Mouse (Mus musculus): Measurements from ENCODE around the gene Gstp1. TPM values are rescaled to one million over a fixed set of nuclear protein-coding genes. Genes with fewer than 3 reads are reported as not detected.
A peak's percentile ranks its signal among the peaks of the same experiment; 100 is the strongest.

The Gstp1 gene
- total and polyA plus RNA-seq, 3 experiments, result 356 to 490 (median 371) TPM

- no peaks in the 10 kb centered on the region for H3K27me3 ChIP-seq (ENCODE audit: control insufficient read depth, insufficient read depth, low read length)
- peak within 1 kb of the TSS; percentile 97 for H3K27ac ChIP-seq
- no peaks in the 10 kb centered on the region for H3K36me3 ChIP-seq (ENCODE audit: control insufficient read depth, insufficient read depth, low read length)
- H3K9ac ChIP-seq (ENCODE audit: low read depth, low read length), result peak within 1 kb of the TSS; percentile 85
- TF ChIP-seq CTCF (IDR thresholded peaks at IDR 0.05) (peak; percentile 88), EP300 (IDR thresholded peaks at IDR 0.05; ENCODE audit: insufficient read depth, low read depth, low read length) (peak; percentile 95), POLR2A (IDR thresholded peaks at IDR 0.05; ENCODE audit: insufficient read depth, low read depth, low read length) (peak; percentile 95)
- intact Hi-C loops (cut with DNase I), result loop anchor here (1.0 kb wide), 2 partner anchors 12 to 65 kb away; partner anchors contain the start of genes Gm49405 and Nudt8
- DNase-seq, result peak; percentile 93 to 98
- no peaks in the 10 kb centered on the region for H3K79me2 ChIP-seq (replicated peaks; ENCODE audit: control insufficient read depth, insufficient read depth, low read length)
- peak within 1 kb of the TSS; percentile 81 for H3K4me3 ChIP-seq
- WGBS, result under 1% methylated on average over 45 of the region's 45 CpGs
- peaks cover 5% of the 10 kb centered on the region for H3K4me1 ChIP-seq (ENCODE audit: control insufficient read depth, insufficient read depth, low read length)
Observed at GRCm38 (mm10) chr19:4012432-4013022, 25.3 kb downstream of the Gstp1 start, which contains the start of gene Ndufv1. Gene Ndufv1, minus strand, starts transcription at chr19:4012806.

GRCm38 (mm10) chr19:4011086-4011485 lies 26.7 kb downstream of the Gstp1 start:
- TF ChIP-seq EP300 (IDR thresholded peaks at IDR 0.05; ENCODE audit: insufficient read depth, low read depth, low read length) (no peak), CTCF (IDR thresholded peaks at IDR 0.05) (no peak), POLR2A (IDR thresholded peaks at IDR 0.05; ENCODE audit: insufficient read depth, low read depth, low read length) (no peak)
- intact Hi-C loops (cut with DNase I), result no loop called here
- Histone ChIP-seq H3K4me3 (no peak overlapping the region), H3K4me1 (ENCODE audit: control insufficient read depth, insufficient read depth, low read length) (peaks cover 5% of the 10 kb centered on the region), H3K27me3 (ENCODE audit: control insufficient read depth, insufficient read depth, low read length) (no peaks in the 10 kb centered on the region), H3K36me3 (ENCODE audit: control insufficient read depth, insufficient read depth, low read length) (no peaks in the 10 kb centered on the region), H3K9ac (ENCODE audit: low read depth, low read length) (no peak overlapping the region), H3K27ac (no peak overlapping the region), H3K79me2 (replicated peaks; ENCODE audit: control insufficient read depth, insufficient read depth, low read length) (no peaks in the 10 kb centered on the region)
- WGBS, result 89% methylated on average over 5 of the region's 5 CpGs
- no peak for DNase-seq

GRCm38 (mm10) chr19:4005971-4006370 lies 31.8 kb downstream of the Gstp1 start:
- intact Hi-C loops (cut with DNase I), result no loop called here
- Histone ChIP-seq H3K9ac (ENCODE audit: low read depth, low read length) (no peak overlapping the region), H3K27ac (no peak overlapping the region), H3K36me3 (ENCODE audit: control insufficient read depth, insufficient read depth, low read length) (no peaks in the 10 kb centered on the region), H3K27me3 (ENCODE audit: control insufficient read depth, insufficient read depth, low read length) (no peaks in the 10 kb centered on the region), H3K4me3 (no peak overlapping the region), H3K4me1 (ENCODE audit: control insufficient read depth, insufficient read depth, low read length) (peaks cover 4% of the 10 kb centered on the region; the same call in 1 of the 2 replicates), H3K79me2 (replicated peaks; ENCODE audit: control insufficient read depth, insufficient read depth, low read length) (no peaks in the 10 kb centered on the region)
- 93% methylated on average over 8 of the region's 8 CpGs for WGBS
- no peak for TF ChIP-seq CTCF (IDR thresholded peaks at IDR 0.05)
- TF ChIP-seq POLR2A (IDR thresholded peaks at IDR 0.05; ENCODE audit: insufficient read depth, low read depth, low read length), result 0 out of 2 replicates have a peak, but pooled peaks have one; percentile 32
- no peak for DNase-seq

GRCm38 (mm10) chr19:4005091-4005490 lies 32.7 kb downstream of the Gstp1 start:
- TF ChIP-seq CTCF (IDR thresholded peaks at IDR 0.05), result no peak
- no peak for TF ChIP-seq POLR2A (IDR thresholded peaks at IDR 0.05; ENCODE audit: insufficient read depth, low read depth, low read length)
- no peak for TF ChIP-seq EP300 (IDR thresholded peaks at IDR 0.05; ENCODE audit: insufficient read depth, low read depth, low read length)
- Histone ChIP-seq H3K27me3 (ENCODE audit: control insufficient read depth, insufficient read depth, low read length) (no peaks in the 10 kb centered on the region), H3K4me3 (no peak overlapping the region), H3K4me1 (ENCODE audit: control insufficient read depth, insufficient read depth, low read length) (peaks cover 6% of the 10 kb centered on the region; the same call in 1 of the 2 replicates), H3K27ac (peak overlapping the region; percentile 84), H3K36me3 (ENCODE audit: control insufficient read depth, insufficient read depth, low read length) (no peaks in the 10 kb centered on the region), H3K9ac (ENCODE audit: low read depth, low read length) (no peak overlapping the region), H3K79me2 (replicated peaks; ENCODE audit: control insufficient read depth, insufficient read depth, low read length) (no peaks in the 10 kb centered on the region)
- DNase-seq, result no peak
- intact Hi-C loops (cut with DNase I), result no loop called here
- WGBS, result 63% methylated on average over 9 of the region's 9 CpGs

DNA sequence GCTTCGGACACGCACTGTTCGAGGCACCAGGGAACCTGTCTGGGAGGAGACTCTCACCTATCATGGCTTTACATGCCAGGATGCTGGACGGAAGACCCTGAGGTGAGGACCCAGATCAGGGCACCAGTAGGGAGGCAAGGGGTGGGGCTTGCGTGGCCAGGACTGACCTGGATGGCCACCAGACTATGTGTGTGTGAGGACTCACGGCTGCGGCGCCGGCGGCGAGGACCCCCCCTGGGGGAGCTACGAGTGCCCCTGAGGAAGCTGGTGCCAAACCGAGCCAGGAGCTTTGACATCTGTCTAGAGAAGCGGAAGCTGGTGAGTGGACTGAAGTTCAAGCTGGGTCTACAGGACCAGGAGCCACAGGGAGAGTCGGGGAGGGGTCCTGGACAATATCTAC lies 33.5 kb downstream of the Gstp1 start:
- Histone ChIP-seq H3K4me3 (peak overlapping the region; percentile 47; the same call in 1 of the 2 replicates), H3K27ac (peak overlapping the region; percentile 84), H3K4me1 (ENCODE audit: control insufficient read depth, insufficient read depth, low read length) (peaks cover 8% of the 10 kb centered on the region), H3K27me3 (ENCODE audit: control insufficient read depth, insufficient read depth, low read length) (no peaks in the 10 kb centered on the region), H3K36me3 (ENCODE audit: control insufficient read depth, insufficient read depth, low read length) (no peaks in the 10 kb centered on the region), H3K9ac (ENCODE audit: low read depth, low read length) (peak overlapping the region; percentile 70), H3K79me2 (replicated peaks; ENCODE audit: control insufficient read depth, insufficient read depth, low read length) (no peaks in the 10 kb centered on the region)
- TF ChIP-seq CTCF (IDR thresholded peaks at IDR 0.05), result no peak
- TF ChIP-seq EP300 (IDR thresholded peaks at IDR 0.05; ENCODE audit: insufficient read depth, low read depth, low read length), result no peak
- TF ChIP-seq POLR2A (IDR thresholded peaks at IDR 0.05; ENCODE audit: insufficient read depth, low read depth, low read length), result no peak
- DNase-seq, result peak in 1 of 2 experiments; percentile 33
- intact Hi-C loops (cut with DNase I), result no loop called here
- WGBS, result 61% methylated on average over 15 of the region's 15 CpGs

GRCm38 (mm10) chr19:4003641-4004040 lies 34.1 kb downstream of the Gstp1 start:
- no peaks in the 10 kb centered on the region for H3K79me2 ChIP-seq (replicated peaks; ENCODE audit: control insufficient read depth, insufficient read depth, low read length)
- H3K4me1 ChIP-seq (ENCODE audit: control insufficient read depth, insufficient read depth, low read length), result peaks cover 8% of the 10 kb centered on the region
- no peaks in the 10 kb centered on the region for H3K36me3 ChIP-seq (ENCODE audit: control insufficient read depth, insufficient read depth, low read length)
- WGBS, result 59% methylated on average over 12 of the region's 12 CpGs
- H3K27ac ChIP-seq, result peak overlapping the region; percentile 84
- no peak for DNase-seq
- TF ChIP-seq CTCF (IDR thresholded peaks at IDR 0.05), result no peak
- no peak for TF ChIP-seq POLR2A (IDR thresholded peaks at IDR 0.05; ENCODE audit: insufficient read depth, low read depth, low read length)
- TF ChIP-seq EP300 (IDR thresholded peaks at IDR 0.05; ENCODE audit: insufficient read depth, low read depth, low read length), result no peak
- peak overlapping the region; percentile 47 for H3K4me3 ChIP-seq
- intact Hi-C loops (cut with DNase I), result no loop called here
- no peaks in the 10 kb centered on the region for H3K27me3 ChIP-seq (ENCODE audit: control insufficient read depth, insufficient read depth, low read length)
- H3K9ac ChIP-seq (ENCODE audit: low read depth, low read length), result peak overlapping the region; percentile 70
